Mouse (Mus musculus) urinary bladder, postnatal 36 days (tissue): ENCODE data around the gene Gm20708.
"Not testable (repeated sequence)": the region's sequence is repeated elsewhere in the genome, so short reads cannot be mapped to it uniquely, and the experiment has no call there.

Experiments
- DNase-seq, 2 experiments: peaks; one replicate each; pipeline ENCODE4 v3.0.0; 2022; ENCODE audit warnings: low spot score in 2 of 2, mixed read lengths in 1 of 2

Gm20708 gene

DNA sequence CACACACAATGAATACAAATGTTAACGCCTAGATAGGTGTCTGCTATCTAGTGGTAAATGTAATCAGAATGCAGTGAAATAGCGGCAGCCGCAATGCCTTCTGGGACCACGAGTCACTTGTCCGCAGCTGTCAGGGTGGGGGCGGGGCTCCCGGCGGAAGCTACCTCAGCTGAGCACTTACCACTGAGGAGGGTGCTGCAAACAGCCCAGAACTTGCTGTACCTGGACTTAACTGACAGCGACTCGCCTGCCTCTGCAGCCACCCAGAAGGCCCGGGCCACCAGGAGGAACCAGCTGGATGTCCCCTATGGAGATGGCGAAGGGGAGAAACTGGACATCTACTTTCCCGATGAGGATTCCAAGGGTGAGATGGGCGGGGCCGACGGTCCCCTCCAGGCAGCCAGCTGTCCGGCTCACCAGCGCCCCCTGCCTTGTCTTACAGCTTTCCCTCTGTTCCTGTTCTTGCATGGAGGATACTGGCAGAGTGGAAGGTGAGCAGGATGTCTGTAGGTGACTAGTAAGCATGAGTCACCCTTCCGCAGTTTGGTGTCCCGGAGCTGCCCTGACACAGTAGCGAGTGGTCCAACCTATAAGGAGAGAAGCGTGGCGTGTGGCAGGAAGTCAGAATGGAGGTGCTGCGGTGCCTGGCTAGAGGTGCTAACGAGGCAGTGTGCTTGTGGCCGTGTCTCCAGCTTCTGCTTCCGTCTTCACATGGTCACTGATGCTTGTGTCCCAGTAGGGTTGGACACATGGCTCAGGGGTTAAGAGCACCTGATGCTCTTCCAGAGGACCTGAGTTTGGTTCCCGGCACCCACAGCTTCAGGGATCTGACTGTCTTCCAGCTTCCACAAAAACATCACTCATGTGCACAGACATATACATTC lies 22.9 kb downstream of the Gm20708 start:
- DNase-seq, result peak; percentile 39 to 74

DNA sequence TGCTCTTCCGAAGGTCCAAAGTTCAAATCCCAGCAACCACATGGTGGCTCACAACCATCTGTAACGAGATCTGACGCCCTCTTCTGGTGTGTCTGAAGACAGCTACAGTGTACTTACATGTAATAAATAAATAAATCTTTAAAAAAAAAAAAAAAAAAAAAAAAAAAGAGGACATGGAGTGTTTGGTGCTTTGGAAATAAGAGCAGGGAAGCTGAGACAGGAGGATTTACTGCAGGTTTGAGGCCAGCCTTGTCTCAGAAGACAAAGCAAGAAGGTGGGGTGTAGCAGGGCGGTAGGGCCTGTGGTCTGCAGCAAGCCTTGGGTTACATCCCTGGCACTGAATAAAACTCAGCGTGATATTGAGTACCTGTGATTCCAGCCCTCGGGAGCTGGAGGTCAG lies 24.0 kb downstream of the Gm20708 start:
- DNase-seq, result not testable (repeated sequence)

DNA sequence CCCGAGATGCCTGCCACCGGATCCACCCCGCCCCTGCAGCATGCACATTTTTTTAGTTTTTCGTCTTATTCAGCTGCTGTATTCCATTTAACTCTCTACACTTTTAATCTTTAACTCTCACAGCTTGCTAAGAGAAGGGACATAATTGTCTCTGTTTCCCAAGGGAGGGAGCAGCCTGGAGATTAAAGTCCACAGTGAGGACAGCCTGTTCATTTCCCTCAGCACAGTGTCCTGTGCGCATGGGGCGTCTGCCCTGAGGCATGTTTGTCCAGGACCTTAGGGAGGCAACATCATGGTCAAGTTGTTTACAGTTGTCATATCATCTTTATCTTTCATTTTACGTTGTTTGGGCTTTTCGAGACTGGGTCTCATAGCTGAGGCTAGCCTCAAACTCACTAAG lies 24.6 kb downstream of the Gm20708 start:
- no peak for DNase-seq

DNA sequence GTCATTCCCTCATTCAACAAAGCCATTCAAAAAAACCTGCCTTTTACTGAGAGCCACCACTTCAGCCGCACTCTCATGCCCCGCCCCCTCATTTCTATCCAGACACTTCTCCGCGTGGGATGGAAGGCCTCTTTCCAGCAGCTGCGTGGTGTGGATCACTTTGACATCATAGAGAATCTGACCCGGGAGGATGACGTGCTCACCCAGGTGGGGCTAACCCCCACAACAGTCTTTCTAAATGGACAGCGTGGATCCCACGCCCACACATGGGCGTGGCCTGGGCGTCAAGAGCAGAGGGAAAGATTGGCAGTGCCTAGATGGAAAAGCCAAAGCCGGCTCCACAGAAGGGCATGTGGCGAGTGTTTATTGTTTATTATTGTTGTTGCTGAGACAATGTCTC lies 26.8 kb downstream of the Gm20708 start:
- no peak for DNase-seq

DNA sequence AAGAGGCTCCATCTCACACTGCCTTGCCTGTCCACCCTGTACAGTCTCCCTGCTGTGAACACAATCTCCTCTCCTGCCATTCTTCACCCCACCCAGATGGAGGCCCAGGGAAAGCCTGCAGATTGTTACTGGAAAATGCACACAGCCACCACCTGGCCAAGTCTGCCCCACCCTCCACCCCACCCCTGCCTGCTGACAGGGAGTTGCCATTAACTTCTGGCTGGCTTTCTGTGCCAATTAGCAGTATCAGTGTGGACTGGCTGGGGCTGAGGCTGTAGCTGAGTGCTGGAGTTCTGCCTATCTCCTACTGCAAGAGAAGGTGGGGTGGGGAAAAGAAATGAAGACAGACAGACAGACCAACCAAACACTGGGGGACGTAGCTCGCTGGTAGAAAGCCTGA lies 29.1 kb downstream of the Gm20708 start:
- no peak for DNase-seq

DNA sequence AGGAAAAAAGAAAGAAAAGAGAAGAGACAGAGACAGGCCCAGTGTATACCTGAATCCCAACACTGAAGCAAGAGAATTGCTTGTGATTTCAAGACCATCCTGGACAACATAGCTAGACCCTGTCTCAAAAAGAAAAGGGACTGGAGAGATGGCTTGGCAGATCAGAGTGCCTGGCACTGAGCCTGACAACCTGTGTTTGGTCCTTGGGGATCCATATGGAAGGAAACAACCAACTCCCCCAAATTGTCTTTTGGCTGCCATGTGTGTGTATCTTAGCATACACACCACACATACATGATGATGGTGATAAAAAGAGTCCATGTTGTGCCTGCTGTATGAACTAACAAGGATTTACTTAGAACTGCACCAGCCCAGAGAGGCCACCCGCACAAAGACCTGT lies 29.6 kb downstream of the Gm20708 start:
- no peak for DNase-seq

GRCm38 (mm10) chr11:117840910-117841309 lies 31.4 kb downstream of the Gm20708 start:
- DNase-seq, result no peak

DNA sequence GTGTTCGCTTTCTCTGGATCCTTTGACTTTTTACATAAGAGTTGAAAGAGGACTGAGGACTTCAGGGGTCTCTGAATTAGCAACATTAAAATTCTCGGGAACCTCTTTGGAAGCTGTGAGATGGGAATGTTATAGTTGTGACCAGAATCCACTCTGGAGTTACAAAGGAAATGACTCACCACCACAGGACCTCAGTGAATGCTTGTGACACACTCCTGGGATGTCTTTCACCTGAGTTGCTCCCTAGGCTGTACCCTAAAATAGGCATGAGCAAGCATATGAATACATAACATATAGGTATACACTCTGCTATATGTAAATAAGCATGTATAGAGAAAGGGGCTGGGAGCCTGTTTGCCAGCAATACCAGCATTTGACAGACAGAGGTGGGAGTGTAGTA lies 34.0 kb downstream of the Gm20708 start:
- no peak for DNase-seq

- DNase-seq, result no peak
Observed at GRCm38 (mm10) chr11:117844997-117845396, 35.5 kb downstream of the Gm20708 start.

DNA sequence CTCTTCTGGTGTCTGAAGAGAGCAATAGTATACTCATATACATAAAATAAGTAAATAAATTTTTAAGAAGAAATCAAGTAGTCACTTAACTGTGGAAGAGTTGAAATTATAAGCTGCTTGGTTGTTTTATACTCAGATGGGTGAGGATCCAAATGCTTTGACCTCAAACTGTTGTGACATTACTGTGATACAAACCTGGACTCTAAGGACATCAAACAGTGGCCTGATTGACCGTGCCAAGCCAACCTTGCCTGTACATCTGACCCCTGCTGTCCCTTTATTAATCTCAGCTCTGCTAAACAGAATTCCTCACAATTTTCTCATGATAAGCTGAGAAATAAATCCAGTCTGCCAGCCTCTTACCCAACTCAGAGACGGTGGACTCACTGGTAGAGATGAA lies 36.2 kb downstream of the Gm20708 start:
- no peak for DNase-seq

DNA sequence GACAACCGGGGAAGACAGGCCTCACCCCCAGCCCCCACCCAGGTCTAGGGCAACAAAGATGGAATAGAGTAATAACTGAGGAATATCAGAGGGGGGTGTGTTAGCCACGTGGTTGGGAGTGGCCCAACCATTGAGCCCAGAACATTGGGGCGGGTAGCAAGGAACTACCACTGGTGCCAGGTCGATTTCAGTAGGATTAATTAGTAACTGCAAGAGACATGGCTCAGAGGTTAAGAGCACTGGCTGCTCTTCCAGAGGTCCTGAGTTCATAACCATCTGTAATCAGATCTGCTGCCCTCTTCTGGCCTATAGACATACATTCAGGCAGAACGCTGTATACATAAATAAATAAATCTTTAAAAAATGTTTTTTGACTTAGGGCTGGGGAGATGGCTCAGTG lies 37.2 kb downstream of the Gm20708 start:
- DNase-seq, result no peak

GRCm38 (mm10) chr11:117847593-117848215 lies 38.2 kb downstream of the Gm20708 start:
- DNase-seq, result no peak

DNA sequence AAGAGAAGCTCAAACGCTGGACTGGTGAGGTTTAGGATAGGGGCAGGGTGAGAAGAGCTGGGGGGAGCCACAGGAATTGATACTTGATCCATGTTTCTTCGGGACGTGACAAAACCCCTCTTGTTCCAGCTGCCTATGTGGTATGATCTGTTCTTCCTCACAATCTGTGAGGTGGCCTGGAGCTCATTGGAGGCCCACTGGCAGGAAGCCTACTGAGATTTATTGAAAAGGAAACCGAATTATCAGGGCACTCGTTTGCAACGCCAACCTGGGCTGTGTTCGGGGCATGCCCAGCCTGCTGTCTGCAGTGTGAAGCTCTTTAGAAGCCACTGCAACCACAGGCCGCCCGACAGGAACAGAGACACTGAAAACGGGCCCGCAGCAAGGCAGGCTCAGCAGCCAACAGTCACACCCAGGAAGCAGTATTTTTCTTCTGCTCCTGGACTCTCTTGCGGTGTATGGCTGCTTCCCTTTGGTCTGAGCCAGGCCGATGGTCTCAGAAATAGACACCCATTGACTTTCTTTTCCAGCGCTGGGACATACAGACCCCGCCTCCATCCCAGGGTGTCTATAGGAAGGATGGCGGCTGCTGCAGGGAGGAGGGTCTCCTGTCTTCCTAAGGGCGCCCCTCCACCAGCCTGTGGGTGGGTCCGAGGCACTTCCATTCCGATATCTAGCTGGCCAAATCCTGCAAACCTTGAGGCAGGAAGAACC lies 39.0 kb downstream of the Gm20708 start:
- peak in 1 of 2 experiments; percentile 26 for DNase-seq

GRCm38 (mm10) chr11:117848985-117849671 lies 39.7 kb downstream of the Gm20708 start, which contains the start of gene Birc5:
TSS of gene Birc5 (plus strand) at chr11:117849251.
- peak; percentile 92 to 95 for DNase-seq

DNA sequence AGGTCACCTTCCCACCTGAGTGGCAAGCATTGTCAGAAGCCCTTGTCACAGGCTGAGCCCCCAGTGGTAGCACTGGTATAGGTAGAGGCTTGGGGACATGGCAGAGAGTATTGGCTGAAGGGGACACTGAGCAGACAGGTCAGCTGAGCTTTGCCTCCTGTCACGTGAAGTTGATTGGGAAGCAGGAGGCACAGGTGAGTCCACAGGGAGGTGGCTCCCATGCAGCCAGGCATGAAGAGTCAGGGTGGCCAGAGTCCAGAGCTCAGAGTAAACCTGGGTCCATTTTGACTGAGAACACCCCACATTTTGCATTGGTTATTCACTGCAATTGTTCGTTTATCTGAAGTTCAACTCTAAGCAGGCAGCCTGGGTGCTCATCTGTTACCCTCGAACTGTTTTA lies 43.4 kb downstream of the Gm20708 start:
- no peak for DNase-seq

GRCm38 (mm10) chr11:117854241-117854640 lies 44.8 kb downstream of the Gm20708 start:
- DNase-seq, result no peak

DNA sequence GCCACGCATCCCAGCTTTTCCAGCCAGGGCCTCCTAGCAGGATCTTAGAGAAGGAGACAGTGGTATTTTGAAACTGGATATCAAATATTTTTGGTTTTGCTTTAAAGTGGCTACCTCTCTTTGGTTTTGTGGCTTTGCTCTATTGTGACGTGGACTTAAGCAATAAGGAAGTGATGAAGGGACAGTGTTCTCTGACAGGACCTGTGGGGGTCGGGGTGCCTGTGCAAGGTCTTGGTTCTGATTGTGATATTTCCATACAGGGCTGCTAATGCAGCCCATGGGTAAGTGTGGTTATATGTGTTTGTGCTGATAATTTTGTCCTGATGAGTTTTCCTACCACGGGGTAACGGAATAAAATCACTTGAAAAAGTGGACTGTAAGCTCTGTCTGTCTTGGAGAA lies 45.9 kb downstream of the Gm20708 start:
- no peak for DNase-seq

- DNase-seq, result no peak
Observed at GRCm38 (mm10) chr11:117855975-117856374, 46.5 kb downstream of the Gm20708 start.

DNA sequence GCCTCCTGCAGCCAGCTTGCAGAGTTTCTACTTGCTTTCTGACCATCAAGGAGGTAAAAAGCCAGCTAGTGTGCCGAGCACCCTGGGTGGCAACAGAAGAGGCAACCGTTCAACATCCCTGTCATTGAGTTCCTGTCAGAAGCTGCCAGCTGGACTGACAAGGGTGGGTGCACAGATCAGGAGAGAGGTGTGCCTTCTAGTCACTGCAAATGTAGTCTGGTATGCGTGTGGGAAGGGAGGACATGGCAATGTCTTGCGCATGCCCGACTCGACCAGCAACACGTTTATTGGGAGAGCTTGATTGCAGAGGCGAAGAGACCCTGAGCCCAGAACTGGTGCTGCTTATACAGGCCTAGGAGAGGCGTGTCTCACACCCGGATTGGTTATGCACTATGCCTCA lies 48.0 kb downstream of the Gm20708 start:
- no peak for DNase-seq

GRCm38 (mm10) chr11:117858392-117858791 lies 48.9 kb downstream of the Gm20708 start:
- DNase-seq, result no peak

GRCm38 (mm10) chr11:117860601-117861000 lies 51.1 kb downstream of the Gm20708 start, which contains the start of gene Tmem235:
TSS of gene Tmem235 (plus strand) at chr11:117860752.
- DNase-seq, result no peak
